Comparison of ENCODE assay signal across 22 mouse cellular contexts in the genomic region with DNA sequence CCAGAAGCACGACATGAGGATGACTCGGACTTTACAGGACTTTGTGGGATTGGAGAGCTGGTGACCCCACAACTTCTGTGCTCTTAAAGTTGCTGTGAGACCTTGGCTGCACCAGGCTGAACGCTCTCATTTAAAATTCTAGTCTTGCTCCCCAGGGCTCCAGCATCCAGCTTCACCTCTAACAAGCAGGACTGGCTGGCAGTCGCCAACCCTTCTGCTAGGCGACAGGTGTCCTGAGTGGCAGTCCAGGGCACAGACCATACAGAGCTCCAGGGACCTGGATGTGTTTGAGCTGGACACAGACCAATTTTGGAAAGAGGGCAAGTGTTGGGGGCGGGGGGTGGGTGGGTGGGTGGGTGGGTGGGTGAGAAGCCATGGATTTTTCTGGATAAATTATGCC. TPM values are rescaled to one million over a fixed set of nuclear protein-coding genes. Genes with fewer than 3 reads are reported as not detected.
A peak's percentile ranks its signal among the peaks of the same experiment; 100 is the strongest.
DNase-seq lines count a peak whose midpoint lies in the region; ATAC-seq and TF ChIP-seq lines count a peak whose summit lies in the region.
"Had no signal": no experiment of that assay in that cellular context is flagged by ENCODE, and none has a peak within 500 bp of the region (broad histone marks: within the 10 kb centered on the region; RNA-seq: fewer than 3 reads in every experiment).

No protein-coding gene starts in this region.

- 19% methylated on average over 6 of the region's 6 CpGs for WGBS in hindbrain, postnatal 0 days
- WGBS in hindbrain, embryonic 11.5 days: 23% methylated on average over 6 of the region's 6 CpGs
- 22% methylated on average over 6 of the region's 6 CpGs for WGBS in midbrain, postnatal 0 days
- WGBS in midbrain, embryonic 13.5 days: 27% methylated on average over 6 of the region's 6 CpGs

- ATAC-seq in hindbrain, postnatal 0 days: no peak
- no peak for ATAC-seq in hindbrain, embryonic 11.5 days (ENCODE audit: low FRiP score)
- ATAC-seq in midbrain, postnatal 0 days (ENCODE audit: low FRiP score): no peak
- ATAC-seq in midbrain, embryonic 13.5 days: no peak
- ATAC-seq: activated CD4-positive, CD25-positive, alpha-beta regulatory T cell, adult 4 months; Patski had no signal

- H3K9me3 ChIP-seq in hindbrain, postnatal 0 days (ENCODE audit: low read length): no peaks in the 10 kb centered on the region
- no peaks in the 10 kb centered on the region for H3K9me3 ChIP-seq in hindbrain, embryonic 11.5 days (ENCODE audit: control insufficient read depth, low read length)
- no peaks in the 10 kb centered on the region for H3K9me3 ChIP-seq in midbrain, postnatal 0 days (ENCODE audit: low read length)
- no peaks in the 10 kb centered on the region for H3K9me3 ChIP-seq in midbrain, embryonic 13.5 days
- H3K9me3 ChIP-seq: embryonic facial prominence, embryonic 10.5 days; hindbrain, embryonic 15.5 days had no signal

- no peak for TF ChIP-seq CTCF in hindbrain, postnatal 0 days (IDR thresholded peaks at IDR 0.05; ENCODE audit: low read depth)
- TF ChIP-seq CTCF in midbrain, postnatal 0 days (IDR thresholded peaks at IDR 0.05): no peak

- H3K27me3 ChIP-seq in hindbrain, postnatal 0 days (ENCODE audit: insufficient read depth, low read length): no peaks in the 10 kb centered on the region
- peaks cover 38% of the 10 kb centered on the region for H3K27me3 ChIP-seq in hindbrain, embryonic 11.5 days (ENCODE audit: control insufficient read depth, insufficient read depth, low read length)
- no peaks in the 10 kb centered on the region for H3K27me3 ChIP-seq in midbrain, postnatal 0 days (ENCODE audit: insufficient read depth, low read length)
- H3K27me3 ChIP-seq in midbrain, embryonic 13.5 days: peaks cover 40% of the 10 kb centered on the region
- H3K27me3 ChIP-seq: CH12.LX; hindbrain, embryonic 15.5 days; Patski had no signal

- no peak overlapping the region for H3K4me2 ChIP-seq in hindbrain, postnatal 0 days (ENCODE audit: low read depth, low read length)
- H3K4me2 ChIP-seq in hindbrain, embryonic 11.5 days (replicated peaks; ENCODE audit: low read depth, low read length): no peak overlapping the region
- H3K4me2 ChIP-seq in midbrain, postnatal 0 days (ENCODE audit: low read depth, low read length, poor library complexity, severe bottlenecking): no peak overlapping the region
- no peak overlapping the region for H3K4me2 ChIP-seq in midbrain, embryonic 13.5 days (replicated peaks)

- DNase-seq in cerebellum, postnatal 10 days: peak; percentile 40 to 51
- DNase-seq in cerebellum, postnatal 25 days: no peak
- peak; percentile 25 for DNase-seq in hindbrain, postnatal 0 days (ENCODE audit: low spot score)
- DNase-seq in hindbrain, embryonic 11.5 days (ENCODE audit: low spot score): no peak
- no peak for DNase-seq in midbrain, postnatal 0 days (ENCODE audit: low spot score)
- DNase-seq: gastrocnemius, postnatal 36 days; heart, adult 11 months; heart, postnatal 10 days had no signal

- H3K4me1 ChIP-seq in hindbrain, postnatal 0 days (ENCODE audit: insufficient read depth, low read length): 0 out of 2 replicates have a peak, but pooled peaks cover 5% of the 10 kb centered on the region
- H3K4me1 ChIP-seq in hindbrain, embryonic 11.5 days (replicated peaks; ENCODE audit: control insufficient read depth, insufficient read depth, low read length): peaks cover 9% of the 10 kb centered on the region
- peaks cover 18% of the 10 kb centered on the region for H3K4me1 ChIP-seq in midbrain, postnatal 0 days (ENCODE audit: insufficient read depth, low read length)
- H3K4me1 ChIP-seq in midbrain, embryonic 13.5 days (replicated peaks): peaks cover 38% of the 10 kb centered on the region

- no peak overlapping the region for H3K27ac ChIP-seq in hindbrain, postnatal 0 days
- no peak overlapping the region for H3K27ac ChIP-seq in hindbrain, embryonic 11.5 days (ENCODE audit: low read depth, low read length)
- peak overlapping the region; percentile 38; the same call in 1 of the 2 replicates for H3K27ac ChIP-seq in midbrain, postnatal 0 days (ENCODE audit: low read depth, low read length)
- H3K27ac ChIP-seq in midbrain, embryonic 13.5 days: no peak overlapping the region

- no peak overlapping the region for H3K9ac ChIP-seq in hindbrain, postnatal 0 days (replicated peaks; ENCODE audit: low read length)
- H3K9ac ChIP-seq in hindbrain, embryonic 11.5 days (ENCODE audit: low read depth, low read length): no peak overlapping the region
- no peak overlapping the region for H3K9ac ChIP-seq in midbrain, postnatal 0 days (replicated peaks; ENCODE audit: low read length, poor library complexity, severe bottlenecking)
- no peak overlapping the region for H3K9ac ChIP-seq in midbrain, embryonic 13.5 days (replicated peaks)

- H3K36me3 ChIP-seq in hindbrain, postnatal 0 days (ENCODE audit: insufficient read depth, low read length): peaks cover 7% of the 10 kb centered on the region; the same call in 1 of the 2 replicates
- H3K36me3 ChIP-seq in hindbrain, embryonic 11.5 days (ENCODE audit: control insufficient read depth, insufficient read depth, low read length): peaks cover 2% of the 10 kb centered on the region; the same call in 1 of the 2 replicates
- H3K36me3 ChIP-seq in midbrain, postnatal 0 days (ENCODE audit: insufficient read depth, low read length): peaks cover 10% of the 10 kb centered on the region; the same call in 1 of the 2 replicates
- peaks cover 35% of the 10 kb centered on the region for H3K36me3 ChIP-seq in midbrain, embryonic 13.5 days

- H3K4me3 ChIP-seq in hindbrain, postnatal 0 days (ENCODE audit: low read length): no peak overlapping the region
- H3K4me3 ChIP-seq in hindbrain, embryonic 11.5 days (ENCODE audit: low read depth, low read length): no peak overlapping the region
- no peak overlapping the region for H3K4me3 ChIP-seq in midbrain, postnatal 0 days (ENCODE audit: low read depth, low read length)
- no peak overlapping the region for H3K4me3 ChIP-seq in midbrain, embryonic 13.5 days (replicated peaks)

RNA-seq across cellular contexts. Expression of gene Chd5, which starts 0.7 kb away (rescaled TPM):
- 60.1 and 61.2 TPM in 2 replicates for total RNA-seq in hindbrain, postnatal 0 days (2014; rRNA removed)
- polyA plus RNA-seq in hindbrain, postnatal 0 days (2015; fragmentation: Nextera tagmentation; extraction: Ambion mirVana): 65.6 and 69.7 TPM in 2 replicates
- polyA plus RNA-seq in hindbrain, embryonic 11.5 days (2014; fragmentation: Nextera tagmentation; extraction: Ambion mirVana): 0.14 and 0.28 TPM in 2 replicates
- 95.0 and 98.6 TPM in 2 replicates for total RNA-seq in midbrain, postnatal 0 days (2014; rRNA removed)
- 77.6 and 107 TPM in 2 replicates for polyA plus RNA-seq in midbrain, postnatal 0 days (2015; fragmentation: Nextera tagmentation; extraction: Ambion mirVana)
- 30.0 and 32.1 TPM in 2 replicates for polyA plus RNA-seq in midbrain, embryonic 13.5 days (2015; fragmentation: Nextera tagmentation; extraction: Ambion mirVana)
- polyA plus RNA-seq: heart, embryonic 14.5 days had no signal

RNA-seq across cellular contexts. Expression of gene Rpl22, which starts 12.2 kb away (rescaled TPM):
- 164 and 185 TPM in 2 replicates for total RNA-seq in hindbrain, postnatal 0 days (2014; rRNA removed)
- polyA plus RNA-seq in hindbrain, postnatal 0 days (2015; fragmentation: Nextera tagmentation; extraction: Ambion mirVana): 156 and 176 TPM in 2 replicates
- polyA plus RNA-seq in hindbrain, embryonic 11.5 days (2014; fragmentation: Nextera tagmentation; extraction: Ambion mirVana): 304 and 330 TPM in 2 replicates
- total RNA-seq in midbrain, postnatal 0 days (2014; rRNA removed): 177 and 203 TPM in 2 replicates
- polyA plus RNA-seq in midbrain, postnatal 0 days (2015; fragmentation: Nextera tagmentation; extraction: Ambion mirVana): 125 and 148 TPM in 2 replicates
- polyA plus RNA-seq in midbrain, embryonic 13.5 days (2015; fragmentation: Nextera tagmentation; extraction: Ambion mirVana): 213 and 217 TPM in 2 replicates

RNA-seq across cellular contexts. Expression of gene Rnf207, which starts 19.0 kb away (rescaled TPM):
- 5.7 and 7.7 TPM in 2 replicates for total RNA-seq in hindbrain, postnatal 0 days (2014; rRNA removed)
- polyA plus RNA-seq in hindbrain, postnatal 0 days (2015; fragmentation: Nextera tagmentation; extraction: Ambion mirVana): 6.6 and 6.9 TPM in 2 replicates
- polyA plus RNA-seq in hindbrain, embryonic 11.5 days (2014; fragmentation: Nextera tagmentation; extraction: Ambion mirVana): 1.5 and 1.6 TPM in 2 replicates
- total RNA-seq in midbrain, postnatal 0 days (2014; rRNA removed): 7.6 and 15.2 TPM in 2 replicates
- 7.2 and 8.8 TPM in 2 replicates for polyA plus RNA-seq in midbrain, postnatal 0 days (2015; fragmentation: Nextera tagmentation; extraction: Ambion mirVana)
- 4.7 TPM in 2 replicates for polyA plus RNA-seq in midbrain, embryonic 13.5 days (2015; fragmentation: Nextera tagmentation; extraction: Ambion mirVana)
- total RNA-seq: gastrocnemius, adult 8-10 months; gastrocnemius, postnatal 36 days had no signal
- polyA plus RNA-seq: activated CD4-positive, CD25-positive, alpha-beta regulatory T cell, adult 4 months had no signal

RNA-seq across cellular contexts. Expression of gene Icmt, which starts 40.7 kb away (rescaled TPM):
- 35.3 and 42.6 TPM in 2 replicates for total RNA-seq in hindbrain, postnatal 0 days (2014; rRNA removed)
- 15.9 and 16.4 TPM in 2 replicates for polyA plus RNA-seq in hindbrain, postnatal 0 days (2015; fragmentation: Nextera tagmentation; extraction: Ambion mirVana)
- 17.4 and 20.6 TPM in 2 replicates for polyA plus RNA-seq in hindbrain, embryonic 11.5 days (2014; fragmentation: Nextera tagmentation; extraction: Ambion mirVana)
- 34.6 and 38.9 TPM in 2 replicates for total RNA-seq in midbrain, postnatal 0 days (2014; rRNA removed)
- polyA plus RNA-seq in midbrain, postnatal 0 days (2015; fragmentation: Nextera tagmentation; extraction: Ambion mirVana): 15.7 and 17.9 TPM in 2 replicates
- polyA plus RNA-seq in midbrain, embryonic 13.5 days (2015; fragmentation: Nextera tagmentation; extraction: Ambion mirVana): 18.1 and 19.0 TPM in 2 replicates

RNA-seq across cellular contexts. Expression of gene Hes3, which starts 46.3 kb away (rescaled TPM):
- total RNA-seq in hindbrain, postnatal 0 days (2014; rRNA removed): 0.26 and 0.40 TPM in 2 replicates
- polyA plus RNA-seq in hindbrain, postnatal 0 days (2015; fragmentation: Nextera tagmentation; extraction: Ambion mirVana): 0.15 and 0.19 TPM in 2 replicates
- 2.9 and 3.5 TPM in 2 replicates for polyA plus RNA-seq in hindbrain, embryonic 11.5 days (2014; fragmentation: Nextera tagmentation; extraction: Ambion mirVana)
- not detected in 2 replicates for total RNA-seq in midbrain, postnatal 0 days (2014; rRNA removed)
- 0.19 and 0.36 TPM in 2 replicates for polyA plus RNA-seq in midbrain, postnatal 0 days (2015; fragmentation: Nextera tagmentation; extraction: Ambion mirVana)
- 1.4 and 2.5 TPM in 2 replicates for polyA plus RNA-seq in midbrain, embryonic 13.5 days (2015; fragmentation: Nextera tagmentation; extraction: Ambion mirVana)
- total RNA-seq: adrenal gland, adult 18-20 months; adrenal gland, postnatal 14 days; gastrocnemius, adult 8-10 months; gastrocnemius, postnatal 36 days; heart, postnatal 10 days; hematopoietic stem cell, adult 5-6 weeks had no signal
- polyA plus RNA-seq: activated CD4-positive, CD25-positive, alpha-beta regulatory T cell, adult 4 months; embryonic facial prominence, embryonic 14.5 days; forebrain, embryonic 14.5 days; heart, embryonic 14.5 days; intestine, embryonic 14.5 days had no signal

Comparison
In these comparisons a context has a peak if more than half of its experiments do, and no peak if none do; other contexts are left out.
1. DNase-seq: peak in cerebellum, postnatal 10 days (2 of 2) and hindbrain, postnatal 0 days (single experiment); none in cerebellum, postnatal 25 days (0 of 2), hindbrain, embryonic 11.5 days (single experiment) and midbrain, postnatal 0 days (single experiment).
2. RNA of gene Chd5, which starts 0.7 kb away (polyA plus RNA-seq): 77.6 to 107 TPM in midbrain, postnatal 0 days, 65.6 to 69.7 TPM in hindbrain, postnatal 0 days and 30.0 to 32.1 TPM in midbrain, embryonic 13.5 days; 0.14 to 0.28 TPM in hindbrain, embryonic 11.5 days; every median in the first group is over 10 times any median in the second.